Mouse (Mus musculus) neural tube, embryonic 11.5 days (tissue): ENCODE data around the gene Csk. TPM values are rescaled to one million over a fixed set of nuclear protein-coding genes. Genes with fewer than 3 reads are reported as not detected.

Experiments used
- ATAC-seq: fragments of 200-750 bp; cut with Nextera tagmentation; 2 replicates; pipeline ENCODE4 v1.8.0; 2017; ENCODE audit warnings: moderate number of reproducible peaks, mild to moderate bottlenecking, moderate TSS enrichment, moderate library complexity; ENCODE audit not compliant: insufficient read depth, low FRiP score, low TSS enrichment
- DNase-seq: peaks from one replicate; pipeline ENCODE4 v3.0.0-alpha.2; 2015; ENCODE audit warnings: low spot score
- H3K27ac ChIP-seq: fragments of 300-500 bp; sonication (generic); 2 replicates; pipeline ENCODE4 v1.5.1; 2014; ENCODE audit warnings: low read depth, mild to moderate bottlenecking, low read length
- H3K27me3 ChIP-seq: fragments of 300-500 bp; sonication (generic); 2 replicates; pipeline ENCODE4 v1.6.1; 2014; ENCODE audit warnings: mild to moderate bottlenecking, low read length, mixed read lengths; ENCODE audit not compliant: control insufficient read depth, insufficient read depth
- H3K36me3 ChIP-seq: fragments of 300-500 bp; sonication (generic); 2 replicates; pipeline ENCODE4 v1.6.1; 2014; ENCODE audit warnings: mild to moderate bottlenecking, low read length, moderate library complexity, mixed read lengths; ENCODE audit not compliant: control insufficient read depth, insufficient read depth
- H3K4me1 ChIP-seq: fragments of 300-500 bp; sonication (generic); 2 replicates; pipeline ENCODE4 v1.6.1; 2014; ENCODE audit warnings: low read length, mixed read lengths; ENCODE audit not compliant: control insufficient read depth, insufficient read depth
- H3K4me2 ChIP-seq: fragments of 300-500 bp; sonication (generic); 2 replicates; pipeline ENCODE4 v1.6.1; 2014; ENCODE audit warnings: low read depth, mild to moderate bottlenecking, moderate library complexity
- H3K4me3 ChIP-seq: fragments of 300-500 bp; sonication (generic); 2 replicates; pipeline ENCODE4 v1.5.1; 2014; ENCODE audit warnings: low read depth, low read length
- H3K9ac ChIP-seq: fragments of 300-500 bp; sonication (generic); 2 replicates; pipeline ENCODE4 v1.6.1; 2014; ENCODE audit warnings: mild to moderate bottlenecking, low read length
- H3K9me3 ChIP-seq: fragments of 300-500 bp; sonication (generic); 2 replicates; pipeline ENCODE4 v1.6.1; 2016; ENCODE audit warnings: low read length; ENCODE audit not compliant: control insufficient read depth
- WGBS: fragments of 180-500 bp; shearing (Covaris S2); extraction: QIAGEN DNeasy Blood & Tissue Kit; methylation state at CpG from one replicate; pipeline ENCODE4 v1.1.7; 2014; 5-methylcytosine and 5-hydroxymethylcytosine counted together
- polyA plus RNA-seq: library from polyadenylated mRNA; unstranded; fragments of >200 nt; fragmentation: Nextera tagmentation; extraction: Ambion mirVana; gene quantifications from 2 replicates; pipeline ENCODE4 v1.2.1, GENCODE M21; 2014

Gene Csk
- polyA plus RNA-seq, 1 experiment from 2014 or later, result 35.2 TPM

GRCm38 (mm10) chr9:57666536-57666935 is 13.1 kb upstream of the Csk start:
- DNase-seq, result no peak
- 81% methylated on average over 8 of the region's 8 CpGs for WGBS

GRCm38 (mm10) chr9:57664616-57665015 is 11.2 kb upstream of the Csk start:
- Histone ChIP-seq H3K9ac (no peak overlapping the region), H3K4me3 (no peak overlapping the region), H3K4me1 (no peaks in the 10 kb centered on the region), H3K27ac (no peak overlapping the region), H3K36me3 (no peaks in the 10 kb centered on the region), H3K27me3 (no peaks in the 10 kb centered on the region), H3K9me3 (no peaks in the 10 kb centered on the region), H3K4me2 (no peak overlapping the region)
- 64% methylated on average over 7 of the region's 7 CpGs for WGBS
- ATAC-seq, result no peak
- no peak for DNase-seq

More at GRCm38 (mm10) chr9:57666536-57666935, 13.1 kb upstream of the Csk start:
- no peak for ATAC-seq
- Histone ChIP-seq H3K27me3 (no peaks in the 10 kb centered on the region), H3K4me2 (no peak overlapping the region), H3K9ac (no peak overlapping the region), H3K4me3 (no peak overlapping the region), H3K4me1 (no peaks in the 10 kb centered on the region), H3K36me3 (no peaks in the 10 kb centered on the region), H3K9me3 (no peaks in the 10 kb centered on the region), H3K27ac (no peak overlapping the region)

- no peak for DNase-seq
- H3K4me2 ChIP-seq, result no peak overlapping the region
- H3K4me3 ChIP-seq, result no peak overlapping the region
- no peak overlapping the region for H3K27ac ChIP-seq
- no peak for ATAC-seq
- no peaks in the 10 kb centered on the region for H3K27me3 ChIP-seq
- no peaks in the 10 kb centered on the region for H3K36me3 ChIP-seq
- H3K9ac ChIP-seq, result no peak overlapping the region
- no peaks in the 10 kb centered on the region for H3K4me1 ChIP-seq
- 80% methylated on average over 3 of the region's 3 CpGs for WGBS
- H3K9me3 ChIP-seq, result no peaks in the 10 kb centered on the region
Measured at GRCm38 (mm10) chr9:57661552-57661951, 8.1 kb upstream of the Csk start.

- no peaks in the 10 kb centered on the region for H3K27me3 ChIP-seq
- no peaks in the 10 kb centered on the region for H3K9me3 ChIP-seq
- H3K9ac ChIP-seq, result no peak overlapping the region
- H3K4me3 ChIP-seq, result no peak overlapping the region
- no peaks in the 10 kb centered on the region for H3K36me3 ChIP-seq
- DNase-seq, result no peak
- no peaks in the 10 kb centered on the region for H3K4me1 ChIP-seq
- no peak for ATAC-seq
- H3K4me2 ChIP-seq, result no peak overlapping the region
- 76% methylated on average over 6 of the region's 6 CpGs for WGBS
- no peak overlapping the region for H3K27ac ChIP-seq
Measured at GRCm38 (mm10) chr9:57660501-57660900, 7.1 kb upstream of the Csk start.

GRCm38 (mm10) chr9:57659774-57660173 is 6.3 kb upstream of the Csk start:
- Histone ChIP-seq H3K36me3 (no peaks in the 10 kb centered on the region), H3K9me3 (no peaks in the 10 kb centered on the region), H3K4me2 (no peak overlapping the region), H3K4me1 (no peaks in the 10 kb centered on the region), H3K27me3 (no peaks in the 10 kb centered on the region), H3K4me3 (no peak overlapping the region), H3K9ac (no peak overlapping the region), H3K27ac (no peak overlapping the region)
- DNase-seq (peak; percentile 77), ATAC-seq (no peak)
- 16% methylated on average over 4 of the region's 4 CpGs for WGBS

GRCm38 (mm10) chr9:57658970-57659369 is 5.5 kb upstream of the Csk start:
- 84% methylated on average over 4 of the region's 4 CpGs for WGBS
- Histone ChIP-seq H3K9me3 (no peaks in the 10 kb centered on the region), H3K4me2 (no peak overlapping the region), H3K9ac (no peak overlapping the region), H3K4me3 (no peak overlapping the region), H3K36me3 (no peaks in the 10 kb centered on the region), H3K27ac (no peak overlapping the region), H3K4me1 (no peaks in the 10 kb centered on the region), H3K27me3 (no peaks in the 10 kb centered on the region)
- ATAC-seq (no peak), DNase-seq (no peak)

- Histone ChIP-seq H3K4me3 (no peak overlapping the region), H3K27me3 (no peaks in the 10 kb centered on the region), H3K9ac (no peak overlapping the region), H3K9me3 (no peaks in the 10 kb centered on the region), H3K36me3 (no peaks in the 10 kb centered on the region), H3K4me1 (no peaks in the 10 kb centered on the region), H3K4me2 (no peak overlapping the region), H3K27ac (no peak overlapping the region)
- WGBS, result 70% methylated on average over 4 of the region's 4 CpGs
- ATAC-seq (no peak), DNase-seq (no peak)
Measured at GRCm38 (mm10) chr9:57657843-57658242, 4.4 kb upstream of the Csk start.

GRCm38 (mm10) chr9:57656631-57657350 is 3.4 kb upstream of the Csk start:
- DNase-seq, result no peak
- Histone ChIP-seq H3K36me3 (no peaks in the 10 kb centered on the region), H3K4me2 (no peak overlapping the region), H3K4me1 (no peaks in the 10 kb centered on the region), H3K9me3 (no peaks in the 10 kb centered on the region), H3K4me3 (no peak overlapping the region), H3K27ac (no peak overlapping the region), H3K9ac (no peak overlapping the region), H3K27me3 (no peaks in the 10 kb centered on the region)
- no peak for ATAC-seq
- 86% methylated on average over 19 of the region's 19 CpGs for WGBS

- DNase-seq (peak; percentile 95), ATAC-seq (peak; percentile 72)
- WGBS, result 3% methylated on average over 11 of the region's 11 CpGs
- Histone ChIP-seq H3K9ac (peak overlapping the region; percentile 41), H3K27ac (no peak overlapping the region), H3K9me3 (no peaks in the 10 kb centered on the region), H3K4me1 (peaks cover 5% of the 10 kb centered on the region), H3K4me3 (no peak overlapping the region), H3K36me3 (no peaks in the 10 kb centered on the region), H3K4me2 (peak overlapping the region; percentile 13; the same call in 1 of the 2 replicates), H3K27me3 (no peaks in the 10 kb centered on the region)
Measured at GRCm38 (mm10) chr9:57655749-57656148, 2.3 kb upstream of the Csk start.
